In genomic region chr15:32232189-32232588, GRCm38 (mm10) we compare ENCODE assay signal across 27 mouse cellular contexts. TPM values are rescaled to one million over a fixed set of nuclear protein-coding genes. Genes with fewer than 3 reads are reported as not detected.
DNase-seq lines count a peak whose midpoint lies in the region; ATAC-seq and TF ChIP-seq lines count a peak whose summit lies in the region.
"Had no signal": no experiment of that assay in that cellular context is flagged by ENCODE, and none has a peak within 500 bp of the region (broad histone marks: within the 10 kb centered on the region; RNA-seq: fewer than 3 reads in every experiment).

No protein-coding gene starts in this region.

- ATAC-seq in lung, embryonic 15.5 days (ENCODE audit: borderline replicate concordance, extremely low read depth, low FRiP score, low TSS enrichment): no peak
- ATAC-seq: forebrain, embryonic 16.5 days had no signal

- no peaks in the 10 kb centered on the region for H3K4me1 ChIP-seq in heart, adult 2 months (ENCODE audit: control insufficient read depth, insufficient read depth, low read length)
- peaks cover 7% of the 10 kb centered on the region for H3K4me1 ChIP-seq in lung, embryonic 15.5 days
- peaks cover 3% of the 10 kb centered on the region for H3K4me1 ChIP-seq in lung, adult 2 months (ENCODE audit: control insufficient read depth, insufficient read depth, low read length)
- H3K4me1 ChIP-seq in bone marrow macrophage, adult 2 months (ENCODE audit: control insufficient read depth, insufficient read depth, low read length): peaks cover 24% of the 10 kb centered on the region
- H3K4me1 ChIP-seq in embryonic fibroblast, embryonic 13.5 days (ENCODE audit: control insufficient read depth, insufficient read depth, low read length): peaks cover 3% of the 10 kb centered on the region; the same call in 1 of the 2 replicates
- H3K4me1 ChIP-seq: embryonic facial prominence, embryonic 15.5 days; hindbrain, embryonic 15.5 days had no signal

- no peak overlapping the region for H3K4me3 ChIP-seq in heart, adult 2 months
- no peak overlapping the region for H3K4me3 ChIP-seq in lung, embryonic 15.5 days
- no peak overlapping the region for H3K4me3 ChIP-seq in lung, adult 2 months (replicated peaks; ENCODE audit: extremely low read depth, low read depth, low read length)
- no peak overlapping the region for H3K4me3 ChIP-seq in bone marrow macrophage, adult 2 months (ENCODE audit: insufficient read depth, low read length)
- H3K4me3 ChIP-seq in embryonic fibroblast, embryonic 13.5 days (ENCODE audit: insufficient read depth, low read length): no peak overlapping the region
- H3K4me3 ChIP-seq: embryonic facial prominence, embryonic 15.5 days; hindbrain, embryonic 15.5 days had no signal

- no peaks in the 10 kb centered on the region for H3K79me2 ChIP-seq in heart, adult 2 months (replicated peaks; ENCODE audit: control insufficient read depth, insufficient read depth, low read length)

- no peaks in the 10 kb centered on the region for H3K9me3 ChIP-seq in lung, embryonic 15.5 days
- H3K9me3 ChIP-seq: embryonic facial prominence, embryonic 15.5 days; hindbrain, embryonic 15.5 days had no signal

- no peaks in the 10 kb centered on the region for H3K27me3 ChIP-seq in heart, adult 2 months (ENCODE audit: control insufficient read depth, insufficient read depth, low read length)
- no peaks in the 10 kb centered on the region for H3K27me3 ChIP-seq in lung, embryonic 15.5 days
- H3K27me3 ChIP-seq: embryonic facial prominence, embryonic 15.5 days; hindbrain, embryonic 15.5 days had no signal

- WGBS in heart, adult 2 months: 68% methylated on average over 3 of the region's 3 CpGs
- WGBS in lung, embryonic 15.5 days: 80% methylated on average over 3 of the region's 3 CpGs
- WGBS in lung, adult 2 months: 74% methylated on average over 3 of the region's 3 CpGs

- no peaks in the 10 kb centered on the region; the same call in 1 of the 2 replicates for H3K36me3 ChIP-seq in heart, adult 2 months (ENCODE audit: control insufficient read depth, insufficient read depth, low read length)
- no peaks in the 10 kb centered on the region for H3K36me3 ChIP-seq in lung, embryonic 15.5 days
- H3K36me3 ChIP-seq: embryonic facial prominence, embryonic 15.5 days; hindbrain, embryonic 15.5 days had no signal

- no peak for TF ChIP-seq EP300 in heart, adult 2 months (IDR thresholded peaks at IDR 0.05; ENCODE audit: insufficient read depth, low read depth, low read length)

- intact Hi-C loops in heart, adult 2 months (cut with DNase I): no loop called here

- H3K4me2 ChIP-seq in lung, embryonic 15.5 days: no peak overlapping the region
- H3K4me2 ChIP-seq: embryonic facial prominence, embryonic 15.5 days; hindbrain, embryonic 15.5 days had no signal

- no peak for TF ChIP-seq CTCF in heart, adult 2 months (IDR thresholded peaks at IDR 0.05)
- no peak for TF ChIP-seq CTCF in lung, adult 2 months (IDR thresholded peaks at IDR 0.05; ENCODE audit: insufficient read depth, low read length)
- TF ChIP-seq CTCF in bone marrow macrophage, adult 2 months (IDR thresholded peaks at IDR 0.05; ENCODE audit: low read depth, low read length): no peak
- no peak for TF ChIP-seq CTCF in embryonic fibroblast, embryonic 13.5 days (IDR thresholded peaks at IDR 0.05; ENCODE audit: borderline replicate concordance, insufficient read depth, low read length)

- no peak overlapping the region for H3K9ac ChIP-seq in heart, adult 2 months (ENCODE audit: low read depth, low read length)
- no peak overlapping the region for H3K9ac ChIP-seq in lung, embryonic 15.5 days
- H3K9ac ChIP-seq: embryonic facial prominence, embryonic 15.5 days; hindbrain, embryonic 15.5 days had no signal

- H3K27ac ChIP-seq in heart, adult 2 months: peak overlapping the region; percentile 76
- H3K27ac ChIP-seq in lung, embryonic 15.5 days: peak overlapping the region; percentile 47; the same call in 1 of the 2 replicates
- peak overlapping the region; percentile 16; the same call in 1 of the 2 replicates for H3K27ac ChIP-seq in bone marrow macrophage, adult 2 months (ENCODE audit: insufficient read depth, low read depth, low read length)
- peak overlapping the region; percentile 34; the same call in 1 of the 2 replicates for H3K27ac ChIP-seq in embryonic fibroblast, embryonic 13.5 days (ENCODE audit: insufficient read depth, low read length)
- H3K27ac ChIP-seq: embryonic facial prominence, embryonic 15.5 days; hindbrain, embryonic 15.5 days had no signal

- no peak for TF ChIP-seq POLR2A in heart, adult 2 months (IDR thresholded peaks at IDR 0.05; ENCODE audit: insufficient read depth, low read depth, low read length)
- TF ChIP-seq POLR2A in lung, adult 2 months (IDR thresholded peaks at IDR 0.05; ENCODE audit: borderline replicate concordance, extremely low read depth, low read depth, low read length): no peak
- no peak for TF ChIP-seq POLR2A in bone marrow macrophage, adult 2 months (IDR thresholded peaks at IDR 0.05; ENCODE audit: borderline replicate concordance, low read depth, low read length)
- no peak for TF ChIP-seq POLR2A in embryonic fibroblast, embryonic 13.5 days (IDR thresholded peaks at IDR 0.05; ENCODE audit: low read depth, low read length)

- no peak for DNase-seq in heart, adult 2 months
- DNase-seq in heart, adult 9 months (ENCODE audit: low spot score in 2 of 2): no peak
- no peak for DNase-seq in lung, adult 2 months
- DNase-seq: cerebellum, adult 11 months; cerebellum, adult 8-10 months; cerebellum, postnatal 14 days; embryo, embryonic 11 days had no signal

RNA-seq across cellular contexts. Expression of gene Sema5a, which starts 12.4 kb away (rescaled TPM):
- total RNA-seq in heart, adult 2 months (2021): 10 to 100 TPM in 1 of 2 experiments, 1 to 10 TPM in 1; 7.9 to 10.6 TPM
- 1.8 and 2.6 TPM in 2 replicates for polyA plus RNA-seq in heart, adult 2 months (2012; rRNA removed)
- 12.1 and 13.4 TPM in 2 replicates for polyA plus RNA-seq in lung, embryonic 15.5 days (2015; fragmentation: Nextera tagmentation; extraction: Ambion mirVana)
- polyA plus RNA-seq in lung, adult 2 months (2012; rRNA removed): 7.6 and 10.1 TPM in 2 replicates
- polyA plus RNA-seq in bone marrow macrophage, adult 2 months (2012; ENCODE audit: insufficient read depth, insufficient read length, missing spikeins): 0.28 TPM in 1 of 2 replicates, not detected in the other
- polyA plus RNA-seq in embryonic fibroblast, embryonic 13.5 days (2011; ENCODE audit: insufficient read length, low read depth, missing spikeins): 8.0 and 32.5 TPM in 2 replicates
- total RNA-seq: common myeloid progenitor, adult 5-6 weeks had no signal

RNA-seq across cellular contexts. Expression of gene Tas2r119, which starts 55.1 kb away (rescaled TPM):
- total RNA-seq in heart, adult 2 months (2021): not detected
- polyA plus RNA-seq in heart, adult 2 months (2012; rRNA removed): not detected in 2 replicates
- polyA plus RNA-seq in lung, embryonic 15.5 days (2015; fragmentation: Nextera tagmentation; extraction: Ambion mirVana): not detected in 2 replicates
- not detected in 2 replicates for polyA plus RNA-seq in lung, adult 2 months (2012; rRNA removed)
- polyA plus RNA-seq in bone marrow macrophage, adult 2 months (2012; ENCODE audit: insufficient read depth, insufficient read length, missing spikeins): not detected in 2 replicates
- not detected in 2 replicates for polyA plus RNA-seq in embryonic fibroblast, embryonic 13.5 days (2011; ENCODE audit: insufficient read length, low read depth, missing spikeins)
- total RNA-seq: adrenal gland, adult 8-10 months; adrenal gland, postnatal 36 days; common myeloid progenitor, adult 5-6 weeks; ES-E14; gastrocnemius, adult 18-20 months; gastrocnemius, postnatal 36 days; heart, adult 18-20 months; heart, postnatal 36 days had no signal
- polyA plus RNA-seq: brain, embryonic 14.5 days; embryonic facial prominence, embryonic 11.5 days; embryonic facial prominence, embryonic 15.5 days; forebrain, embryonic 11.5 days; forebrain, embryonic 16.5 days; heart, embryonic 16.5 days; hindbrain, embryonic 11.5 days; hindbrain, embryonic 15.5 days; intestine, embryonic 16.5 days had no signal

Comparison
In these comparisons a context has a peak if more than half of its experiments do, and no peak if none do; other contexts are left out.
1. H3K27ac ChIP-seq: peak in every context shown above with its lines; median percentile 76 in heart, adult 2 months; 47 in lung, embryonic 15.5 days; 34 in embryonic fibroblast, embryonic 13.5 days; 16 in bone marrow macrophage, adult 2 months.